Mouse (Mus musculus): ENCODE measurements around the gene Lenep.

The Lenep gene

DNA sequence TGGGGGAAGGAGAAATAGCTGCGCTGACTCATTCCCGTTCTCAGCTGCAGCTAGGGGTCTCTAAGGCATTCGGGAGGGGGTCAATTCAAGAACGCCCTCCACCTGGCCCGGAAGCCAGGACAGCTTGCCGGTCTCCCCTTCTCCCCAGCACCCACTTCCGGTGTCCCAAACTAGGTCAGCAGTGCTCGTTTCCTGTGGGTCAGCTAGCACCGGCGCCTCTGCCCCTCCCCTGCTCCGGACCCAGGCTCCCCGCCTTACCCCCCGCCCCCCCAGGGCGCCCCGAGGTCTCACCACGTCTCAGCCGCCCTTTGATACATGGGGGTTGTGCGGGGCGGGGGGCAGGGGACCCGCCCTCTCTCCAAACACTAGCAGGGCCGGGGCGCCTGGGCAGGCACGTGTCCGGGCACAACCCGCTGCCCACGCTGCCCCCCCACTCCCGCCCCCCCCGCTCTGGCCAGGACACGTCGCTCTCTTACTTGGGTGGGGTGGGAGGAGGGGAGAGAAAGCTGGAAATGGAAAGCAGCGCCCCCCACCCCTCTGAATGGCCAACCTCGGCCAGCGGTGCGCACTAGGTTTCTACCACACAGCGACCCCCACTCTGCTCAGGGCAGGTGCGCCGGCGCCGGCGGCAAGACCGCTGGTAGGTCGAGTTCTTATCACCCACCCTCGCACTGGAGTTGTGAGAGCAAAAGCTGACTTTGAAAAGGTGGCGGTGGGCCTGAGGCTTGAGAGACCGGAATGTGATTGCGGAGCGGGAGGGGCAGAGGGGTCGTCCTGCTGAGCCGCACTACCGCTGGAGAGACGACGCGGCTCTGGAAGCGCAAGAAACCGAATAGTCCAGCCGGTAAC lies 10.7 kb downstream of the Lenep start:
- peak; percentile 78 to 80 for DNase-seq (ENCODE audit: low spot score in 2 of 2)

DNA sequence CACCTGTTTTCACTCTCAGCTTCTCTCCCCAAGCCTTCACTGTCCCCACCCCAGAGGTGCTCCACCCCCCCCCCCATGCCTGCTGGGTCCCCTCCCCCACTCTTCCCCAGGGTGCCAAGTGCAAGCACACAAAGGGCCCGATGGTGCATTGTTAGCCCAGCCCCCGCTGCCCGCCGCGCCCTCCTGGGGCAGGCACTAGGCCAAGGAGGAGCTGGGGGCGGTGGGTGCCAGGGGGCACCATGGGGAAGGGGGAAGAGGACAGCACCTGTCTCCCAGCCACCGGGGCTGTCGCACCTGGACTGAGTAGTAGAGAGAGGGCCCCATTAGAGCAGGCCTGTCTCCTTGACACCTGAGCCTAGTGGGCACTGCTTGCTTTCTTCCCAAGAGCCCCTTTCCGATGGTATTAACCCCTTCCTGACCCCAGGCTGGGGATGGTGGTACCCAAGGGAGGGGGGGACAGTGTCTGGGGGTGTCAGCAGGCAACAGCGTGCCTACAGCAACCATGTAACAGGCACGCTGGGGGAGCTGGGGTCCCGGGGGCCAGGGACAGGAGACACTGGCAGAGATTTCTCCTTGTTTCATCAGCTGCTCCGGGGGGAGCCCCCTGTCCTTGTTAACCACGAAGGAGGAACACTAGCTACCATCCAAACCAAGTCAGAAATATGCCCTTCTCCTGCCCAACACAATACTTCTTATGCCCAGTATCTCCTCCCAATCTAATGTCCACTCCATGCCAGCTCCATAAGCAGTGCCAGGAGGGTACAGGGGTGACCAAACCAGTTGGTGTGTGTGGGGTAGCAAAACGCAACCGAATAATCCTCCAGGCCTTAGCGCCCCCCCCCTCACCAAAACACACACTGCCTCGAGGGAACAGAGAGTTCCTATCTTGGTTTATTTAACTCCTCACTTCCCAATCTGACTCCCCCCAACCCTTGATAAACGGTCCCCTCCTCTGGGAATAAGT lies 11.6 kb downstream of the Lenep start:
- peak; percentile 32 to 42 for DNase-seq (ENCODE audit: low spot score in 2 of 2)

GRCm38 (mm10) chr3:89390111-89390515 lies 12.5 kb downstream of the Lenep start:
- peak; percentile 63 to 69 for DNase-seq (ENCODE audit: low spot score in 2 of 2)

- peak in 1 of 2 experiments; percentile 47 for DNase-seq (ENCODE audit: low spot score in 2 of 2)
Measured at GRCm38 (mm10) chr3:89388901-89389740, 13.5 kb downstream of the Lenep start.

DNA sequence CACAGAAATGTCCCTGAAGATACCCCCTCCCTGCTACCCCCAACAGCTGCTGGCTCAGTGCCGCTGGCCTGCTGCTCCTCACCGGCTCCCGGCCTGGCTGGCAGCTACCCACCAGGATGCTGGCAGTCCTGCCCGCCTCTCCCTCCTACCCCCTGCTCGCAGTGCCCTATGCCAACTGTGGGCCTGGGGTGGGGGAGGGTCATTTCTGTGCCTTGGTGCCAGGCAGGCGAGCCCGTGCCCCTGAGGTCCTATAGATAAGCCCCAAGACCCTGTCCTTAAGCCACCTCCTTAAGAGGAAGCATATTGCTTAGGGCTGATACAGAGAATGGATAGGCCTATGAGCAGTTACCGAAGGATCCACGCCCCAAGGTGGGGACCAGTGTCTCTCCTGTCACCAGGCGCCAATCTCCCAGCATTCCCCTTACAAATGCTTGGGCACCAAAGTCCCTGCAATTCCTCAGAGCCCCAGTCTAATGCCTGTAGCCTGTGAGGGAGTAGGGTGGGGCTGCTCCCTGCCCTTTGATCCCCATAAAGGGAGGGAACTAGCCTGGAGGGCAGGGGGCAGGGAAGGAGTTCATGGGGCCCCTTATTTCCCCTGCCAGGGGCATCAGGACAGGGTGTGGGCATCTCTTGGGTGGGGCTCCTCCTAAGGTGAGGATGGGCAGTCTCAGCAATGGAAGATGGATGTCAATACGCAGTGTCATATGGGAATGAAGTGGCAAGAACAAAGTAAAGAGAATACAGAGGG lies 14.3 kb downstream of the Lenep start:
- peak; percentile 65 to 71 for DNase-seq (ENCODE audit: low spot score in 2 of 2)

DNA sequence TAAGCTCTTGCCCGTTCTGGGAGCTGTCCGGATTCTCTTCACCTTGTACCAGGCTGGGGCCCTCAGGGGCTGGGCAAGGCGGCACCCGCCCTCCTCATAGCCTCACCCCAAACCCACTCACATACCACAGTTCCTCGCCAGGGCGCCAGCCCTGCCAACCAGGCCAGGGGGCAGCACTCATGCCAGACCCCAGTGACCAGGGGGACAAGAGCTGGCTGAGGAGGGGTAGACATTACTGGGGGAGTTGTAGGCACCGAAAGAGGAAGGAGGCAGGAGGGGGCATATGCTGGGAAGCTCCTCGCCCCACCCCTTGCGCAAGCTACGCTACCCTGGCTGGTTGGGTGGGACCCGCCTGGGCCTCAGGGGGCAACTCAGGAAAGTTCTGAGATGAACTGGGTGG lies 15.0 kb downstream of the Lenep start:
- DNase-seq (ENCODE audit: low spot score in 2 of 2) = peak; percentile 40 to 52

GRCm38 (mm10) chr3:89386438-89387420 lies 15.9 kb downstream of the Lenep start:
- DNase-seq (ENCODE audit: low spot score in 2 of 2) = no peak

GRCm38 (mm10) chr3:89385451-89385850 lies 17.1 kb downstream of the Lenep start:
- no peak for DNase-seq (ENCODE audit: low spot score in 2 of 2)

DNA sequence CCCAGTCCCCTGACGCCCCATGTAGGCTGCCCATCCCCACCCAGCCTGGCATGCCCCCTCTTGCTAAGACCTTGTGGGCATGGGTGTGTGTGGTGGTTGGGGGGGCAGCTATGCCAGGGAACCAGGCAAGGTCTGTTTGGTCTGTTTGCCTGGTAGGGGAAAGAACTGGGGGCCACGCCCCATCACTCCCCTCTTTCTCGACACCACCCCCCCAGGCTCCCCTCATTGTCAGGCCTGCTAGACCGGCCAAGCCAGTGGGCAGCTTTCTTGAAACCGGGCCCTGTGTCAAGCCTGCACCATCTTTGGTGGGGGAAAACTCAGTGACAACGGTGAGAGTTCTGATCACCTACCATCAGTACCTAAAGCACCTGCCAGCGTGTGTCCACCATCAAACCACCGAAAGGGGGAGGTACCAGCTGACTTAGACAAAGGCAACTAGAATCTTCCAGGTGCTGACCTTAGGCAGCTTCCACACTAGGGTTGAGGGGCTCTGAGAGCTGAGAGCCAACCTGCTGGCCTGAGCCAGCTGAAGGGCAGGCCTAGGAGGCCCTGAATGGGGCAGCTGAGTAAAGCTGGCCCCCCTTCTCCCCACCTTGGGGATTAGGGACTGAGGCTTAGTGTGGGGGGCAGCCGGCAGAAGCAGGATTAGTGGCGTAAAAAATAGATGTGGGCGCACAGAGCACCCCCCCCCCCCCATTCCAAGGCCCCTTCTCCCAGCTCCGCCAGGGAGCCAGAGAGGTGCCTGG lies 18.1 kb downstream of the Lenep start:
- no peak for DNase-seq (ENCODE audit: low spot score in 2 of 2)

GRCm38 (mm10) chr3:89383651-89384255 lies 18.8 kb downstream of the Lenep start:
- DNase-seq (ENCODE audit: low spot score in 2 of 2) = no peak

DNA sequence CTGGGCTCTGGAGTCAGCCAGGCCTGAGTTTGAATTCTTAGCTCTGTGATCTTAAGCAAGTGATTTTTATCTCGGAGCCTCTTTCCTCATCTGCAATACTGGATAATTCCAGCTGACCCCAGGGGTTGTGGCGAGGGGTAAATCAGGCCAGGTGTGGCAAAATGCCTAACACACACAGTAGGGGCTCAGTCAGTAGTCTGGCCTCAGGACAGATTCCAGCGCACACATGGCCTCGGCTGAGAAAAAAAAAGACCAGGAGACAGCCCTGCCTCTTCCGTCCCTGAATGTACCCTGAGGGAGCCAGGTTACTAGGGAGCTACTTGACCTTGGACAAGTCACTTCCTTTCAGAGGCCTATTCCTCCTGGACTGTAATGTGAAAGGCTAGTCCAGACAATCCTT lies 19.6 kb downstream of the Lenep start:
- no peak for DNase-seq (ENCODE audit: low spot score in 2 of 2)

DNA sequence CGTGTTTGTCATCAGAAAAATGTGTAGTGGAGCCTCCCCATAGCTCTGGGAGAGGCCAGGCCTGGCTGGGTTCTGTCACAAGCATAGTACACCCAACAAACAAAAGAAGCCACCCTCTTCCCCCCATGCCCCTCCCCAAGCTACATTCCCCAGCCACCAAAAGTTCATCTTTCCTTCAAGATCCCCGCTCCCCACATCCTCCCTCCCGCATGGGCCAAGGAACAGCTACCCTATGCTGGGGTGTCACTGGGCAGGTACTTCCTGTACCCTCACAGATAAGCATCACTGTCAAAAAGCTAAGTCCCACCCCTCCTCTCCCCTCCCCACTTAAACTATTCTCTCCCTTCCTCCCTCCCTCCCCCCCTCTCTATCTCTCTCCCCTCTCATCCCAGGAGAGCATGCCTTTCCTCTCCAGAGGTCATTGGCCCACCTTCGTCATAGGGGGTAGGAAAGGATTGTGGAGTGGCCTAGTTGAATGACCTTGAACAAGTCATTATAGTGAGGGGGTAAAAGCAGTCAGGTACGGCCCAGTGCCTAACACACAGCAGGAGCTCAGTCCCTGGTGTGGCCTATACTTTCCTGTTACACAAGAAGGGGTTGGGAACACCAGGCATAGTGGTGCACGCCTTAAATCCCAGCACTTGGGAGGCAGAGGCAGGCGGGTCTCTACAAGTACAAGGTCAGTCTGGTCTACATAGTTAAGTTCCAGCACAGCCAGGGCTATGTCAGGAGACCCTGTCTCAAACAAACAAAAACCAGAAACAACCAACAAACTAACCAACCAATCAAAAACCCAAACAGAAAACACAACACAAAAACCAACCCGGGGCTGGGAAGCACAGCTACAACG lies 20.3 kb downstream of the Lenep start:
- DNase-seq (ENCODE audit: low spot score in 2 of 2) = no peak

- no peak for DNase-seq (ENCODE audit: low spot score in 2 of 2)
Measured at GRCm38 (mm10) chr3:89381233-89381632, 21.4 kb downstream of the Lenep start.

GRCm38 (mm10) chr3:89380711-89381110 lies 21.9 kb downstream of the Lenep start:
- DNase-seq (ENCODE audit: low spot score in 2 of 2) = no peak

DNA sequence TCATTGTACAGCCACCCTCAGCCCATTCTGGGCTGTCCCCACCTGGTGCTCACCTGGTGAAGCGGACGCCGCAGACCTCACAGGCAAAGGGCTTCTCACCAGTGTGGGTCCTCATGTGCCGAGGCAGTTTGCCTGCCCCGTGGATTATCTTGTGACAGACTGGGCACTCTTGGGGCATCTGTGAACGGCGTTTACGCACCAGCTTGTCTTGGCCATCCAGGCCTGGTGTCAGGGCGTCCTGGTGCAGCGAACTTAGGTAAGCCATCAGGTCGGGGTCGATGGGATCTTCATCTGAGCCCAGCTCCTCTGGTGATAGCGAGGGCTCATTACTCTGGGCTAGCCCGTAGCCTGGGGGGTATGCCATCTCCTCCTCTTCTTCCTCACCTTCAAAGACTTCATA lies 22.3 kb downstream of the Lenep start:
- no peak for DNase-seq (ENCODE audit: low spot score in 2 of 2)

DNA sequence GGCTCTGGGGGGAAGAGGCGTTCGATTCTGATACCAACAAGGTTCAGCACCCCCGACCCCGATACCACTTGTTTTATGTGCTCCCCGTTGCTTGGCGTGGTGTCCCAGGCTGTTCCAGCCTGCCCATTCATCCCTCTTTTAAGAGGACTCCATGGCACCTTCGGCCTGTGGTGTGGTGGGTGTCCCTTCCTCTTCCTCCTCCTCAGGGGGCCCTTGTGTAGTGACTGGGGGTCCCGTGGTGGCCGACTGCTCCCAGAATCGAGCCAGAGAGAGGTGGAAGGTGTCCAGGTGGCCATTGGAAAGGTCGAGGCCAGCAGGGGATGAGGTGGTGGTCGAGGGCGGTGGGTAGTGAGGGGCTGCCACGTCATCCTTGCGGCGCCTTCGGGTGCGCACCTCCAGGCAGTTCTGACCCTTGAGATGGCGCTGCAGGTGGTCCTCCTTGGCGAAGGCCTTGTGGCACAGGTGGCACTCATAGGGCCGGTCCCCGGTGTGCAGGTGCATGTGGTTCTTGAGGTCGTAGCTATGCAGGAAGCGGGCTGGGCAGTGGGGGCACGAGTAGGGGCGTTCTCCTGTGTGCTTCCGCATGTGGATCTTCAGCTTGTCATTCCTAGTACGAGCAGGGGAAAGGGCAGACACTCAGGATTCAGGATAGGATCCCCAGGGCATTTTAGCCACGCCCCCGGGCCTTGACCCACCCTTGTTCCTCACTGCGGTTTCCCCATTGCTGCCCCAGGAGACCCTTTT lies 23.0 kb downstream of the Lenep start:
- no peak for DNase-seq (ENCODE audit: low spot score in 2 of 2)

Data from heart, adult 9 months (tissue).